Mouse (Mus musculus): ENCODE measurements around the gene Fam214a. TPM values are rescaled to one million over a fixed set of nuclear protein-coding genes. Genes with fewer than 3 reads are reported as not detected.

The Fam214a gene
- polyA plus RNA-seq, 1 experiment from 2014 or later = 14.3 TPM

GRCm38 (mm10) chr9:74974758-74975157 lies 22.1 kb downstream of the Fam214a start:
- Histone ChIP-seq H3K4me1 (ENCODE audit: control insufficient read depth in 2 of 2, insufficient read depth in 2 of 2, low read length in 2 of 2) (peaks cover 17 to 32% of the 10 kb centered on the region in 2 experiments), H3K9ac (ENCODE audit: low read length) (peak overlapping the region; percentile 78), H3K36me3 (ENCODE audit: control insufficient read depth, insufficient read depth, low read length) (no peaks in the 10 kb centered on the region), H3K27ac (replicated peaks in 1 of 2; ENCODE audit: control insufficient read depth in 1 of 2, insufficient read depth in 1 of 2, low read depth in 2 of 2, low read length in 2 of 2) (peak overlapping the region; percentile 87 to 95), H3K4me2 (ENCODE audit: low read length) (peak overlapping the region; percentile 68), H3K27me3 (ENCODE audit: control insufficient read depth, insufficient read depth, low read length) (no peaks in the 10 kb centered on the region), H3K4me3 (ENCODE audit: control insufficient read depth in 1 of 2, insufficient read depth in 1 of 2, low read depth in 1 of 2, low read length in 2 of 2) (no peak overlapping the region), H3K9me3 (ENCODE audit: control insufficient read depth, low read length) (no peaks in the 10 kb centered on the region)
- WGBS = 1% methylated on average over 11 of the region's 11 CpGs
- ATAC-seq (ENCODE audit: insufficient number of reproducible peaks, insufficient read depth, low FRiP score, low read depth) = no peak

- ATAC-seq (ENCODE audit: insufficient number of reproducible peaks, insufficient read depth, low FRiP score, low read depth) = no peak
- 12% methylated on average over 7 of the region's 7 CpGs for WGBS
- H3K9me3 ChIP-seq (ENCODE audit: control insufficient read depth, low read length) = no peaks in the 10 kb centered on the region
- no peaks in the 10 kb centered on the region for H3K27me3 ChIP-seq (ENCODE audit: control insufficient read depth, insufficient read depth, low read length)
- peak overlapping the region; percentile 78 for H3K9ac ChIP-seq (ENCODE audit: low read length)
- no peaks in the 10 kb centered on the region for H3K36me3 ChIP-seq (ENCODE audit: control insufficient read depth, insufficient read depth, low read length)
- peak overlapping the region; percentile 55 to 56 for H3K4me3 ChIP-seq (ENCODE audit: control insufficient read depth in 1 of 2, insufficient read depth in 1 of 2, low read depth in 1 of 2, low read length in 2 of 2)
- H3K27ac ChIP-seq (replicated peaks in 1 of 2; ENCODE audit: control insufficient read depth in 1 of 2, insufficient read depth in 1 of 2, low read depth in 2 of 2, low read length in 2 of 2) = peak overlapping the region; percentile 87 to 95
- H3K4me1 ChIP-seq (ENCODE audit: control insufficient read depth in 2 of 2, insufficient read depth in 2 of 2, low read length in 2 of 2) = peaks cover 19 to 32% of the 10 kb centered on the region in 2 experiments
- peak overlapping the region; percentile 68 for H3K4me2 ChIP-seq (ENCODE audit: low read length)
Measured at GRCm38 (mm10) chr9:74975416-74975815, 22.7 kb downstream of the Fam214a start.

- peak overlapping the region; percentile 87 to 95 for H3K27ac ChIP-seq (replicated peaks in 1 of 2; ENCODE audit: control insufficient read depth in 1 of 2, insufficient read depth in 1 of 2, low read depth in 2 of 2, low read length in 2 of 2)
- H3K36me3 ChIP-seq (ENCODE audit: control insufficient read depth, insufficient read depth, low read length) = no peaks in the 10 kb centered on the region
- peak; percentile 98 for ATAC-seq (ENCODE audit: insufficient number of reproducible peaks, insufficient read depth, low FRiP score, low read depth)
- no peaks in the 10 kb centered on the region for H3K27me3 ChIP-seq (ENCODE audit: control insufficient read depth, insufficient read depth, low read length)
- H3K9me3 ChIP-seq (ENCODE audit: control insufficient read depth, low read length) = no peaks in the 10 kb centered on the region
- under 1% methylated on average over 23 of the region's 23 CpGs for WGBS
- H3K9ac ChIP-seq (ENCODE audit: low read length) = peak overlapping the region; percentile 78
- peak overlapping the region; percentile 68 for H3K4me2 ChIP-seq (ENCODE audit: low read length)
- peaks cover 19 to 33% of the 10 kb centered on the region in 2 experiments for H3K4me1 ChIP-seq (ENCODE audit: control insufficient read depth in 2 of 2, insufficient read depth in 2 of 2, low read length in 2 of 2)
- peak overlapping the region; percentile 55 to 56 for H3K4me3 ChIP-seq (ENCODE audit: control insufficient read depth in 1 of 2, insufficient read depth in 1 of 2, low read depth in 1 of 2, low read length in 2 of 2)
Measured at GRCm38 (mm10) chr9:74975911-74976563, 23.4 kb downstream of the Fam214a start.

- peaks cover 21 to 44% of the 10 kb centered on the region in 2 experiments for H3K4me1 ChIP-seq (ENCODE audit: control insufficient read depth in 2 of 2, insufficient read depth in 2 of 2, low read length in 2 of 2)
- 91% methylated on average over 2 of the region's 2 CpGs for WGBS
- peak overlapping the region; percentile 68 for H3K4me2 ChIP-seq (ENCODE audit: low read length)
Measured at GRCm38 (mm10) chr9:74977251-74977650, 24.6 kb downstream of the Fam214a start.

GRCm38 (mm10) chr9:74977962-74978361 lies 25.3 kb downstream of the Fam214a start:
- WGBS = 61% methylated on average over 7 of the region's 7 CpGs
- peaks cover 23 to 44% of the 10 kb centered on the region in 2 experiments for H3K4me1 ChIP-seq (ENCODE audit: control insufficient read depth in 2 of 2, insufficient read depth in 2 of 2, low read length in 2 of 2)

More at GRCm38 (mm10) chr9:74977251-74977650, 24.6 kb downstream of the Fam214a start:
- no peaks in the 10 kb centered on the region for H3K27me3 ChIP-seq (ENCODE audit: control insufficient read depth, insufficient read depth, low read length)
- H3K27ac ChIP-seq (replicated peaks in 1 of 2; ENCODE audit: control insufficient read depth in 1 of 2, insufficient read depth in 1 of 2, low read depth in 2 of 2, low read length in 2 of 2) = no peak overlapping the region
- no peak for ATAC-seq (ENCODE audit: insufficient number of reproducible peaks, insufficient read depth, low FRiP score, low read depth)
- H3K4me3 ChIP-seq (ENCODE audit: control insufficient read depth in 1 of 2, insufficient read depth in 1 of 2, low read depth in 1 of 2, low read length in 2 of 2) = no peak overlapping the region
- peak overlapping the region; percentile 78; the same call in 1 of the 2 replicates for H3K9ac ChIP-seq (ENCODE audit: low read length)
- no peaks in the 10 kb centered on the region for H3K9me3 ChIP-seq (ENCODE audit: control insufficient read depth, low read length)
- no peaks in the 10 kb centered on the region for H3K36me3 ChIP-seq (ENCODE audit: control insufficient read depth, insufficient read depth, low read length)

GRCm38 (mm10) chr9:74978868-74979267 lies 26.2 kb downstream of the Fam214a start:
- H3K4me3 ChIP-seq (ENCODE audit: control insufficient read depth in 1 of 2, insufficient read depth in 1 of 2, low read depth in 1 of 2, low read length in 2 of 2) = no peak overlapping the region
- H3K27me3 ChIP-seq (ENCODE audit: control insufficient read depth, insufficient read depth, low read length) = no peaks in the 10 kb centered on the region
- no peaks in the 10 kb centered on the region for H3K36me3 ChIP-seq (ENCODE audit: control insufficient read depth, insufficient read depth, low read length)
- H3K9me3 ChIP-seq (ENCODE audit: control insufficient read depth, low read length) = no peaks in the 10 kb centered on the region
- H3K4me1 ChIP-seq (ENCODE audit: control insufficient read depth in 2 of 2, insufficient read depth in 2 of 2, low read length in 2 of 2) = peaks cover 23 to 43% of the 10 kb centered on the region in 2 experiments
- no peak overlapping the region for H3K9ac ChIP-seq (ENCODE audit: low read length)
- no peak for ATAC-seq (ENCODE audit: insufficient number of reproducible peaks, insufficient read depth, low FRiP score, low read depth)
- H3K4me2 ChIP-seq (ENCODE audit: low read length) = no peak overlapping the region
- no peak overlapping the region for H3K27ac ChIP-seq (replicated peaks in 1 of 2; ENCODE audit: control insufficient read depth in 1 of 2, insufficient read depth in 1 of 2, low read depth in 2 of 2, low read length in 2 of 2)
- WGBS = 82% methylated on average over 7 of the region's 7 CpGs

More at GRCm38 (mm10) chr9:74977962-74978361, 25.3 kb downstream of the Fam214a start:
- Histone ChIP-seq H3K9me3 (ENCODE audit: control insufficient read depth, low read length) (no peaks in the 10 kb centered on the region), H3K27me3 (ENCODE audit: control insufficient read depth, insufficient read depth, low read length) (no peaks in the 10 kb centered on the region), H3K4me3 (ENCODE audit: control insufficient read depth in 1 of 2, insufficient read depth in 1 of 2, low read depth in 1 of 2, low read length in 2 of 2) (no peak overlapping the region), H3K9ac (ENCODE audit: low read length) (no peak overlapping the region), H3K4me2 (ENCODE audit: low read length) (no peak overlapping the region), H3K36me3 (ENCODE audit: control insufficient read depth, insufficient read depth, low read length) (no peaks in the 10 kb centered on the region), H3K27ac (replicated peaks in 1 of 2; ENCODE audit: control insufficient read depth in 1 of 2, insufficient read depth in 1 of 2, low read depth in 2 of 2, low read length in 2 of 2) (no peak overlapping the region)
- no peak for ATAC-seq (ENCODE audit: insufficient number of reproducible peaks, insufficient read depth, low FRiP score, low read depth)

GRCm38 (mm10) chr9:74979371-74979770 lies 26.7 kb downstream of the Fam214a start:
- no peak overlapping the region for H3K4me3 ChIP-seq (ENCODE audit: control insufficient read depth in 1 of 2, insufficient read depth in 1 of 2, low read depth in 1 of 2, low read length in 2 of 2)
- no peak overlapping the region for H3K9ac ChIP-seq (ENCODE audit: low read length)
- no peaks in the 10 kb centered on the region for H3K9me3 ChIP-seq (ENCODE audit: control insufficient read depth, low read length)
- H3K4me1 ChIP-seq (ENCODE audit: control insufficient read depth in 2 of 2, insufficient read depth in 2 of 2, low read length in 2 of 2) = peaks cover 21 to 40% of the 10 kb centered on the region in 2 experiments
- H3K4me2 ChIP-seq (ENCODE audit: low read length) = no peak overlapping the region
- no peaks in the 10 kb centered on the region for H3K27me3 ChIP-seq (ENCODE audit: control insufficient read depth, insufficient read depth, low read length)
- no peaks in the 10 kb centered on the region for H3K36me3 ChIP-seq (ENCODE audit: control insufficient read depth, insufficient read depth, low read length)
- ATAC-seq (ENCODE audit: insufficient number of reproducible peaks, insufficient read depth, low FRiP score, low read depth) = no peak
- 84% methylated on average over 5 of the region's 5 CpGs for WGBS
- H3K27ac ChIP-seq (replicated peaks in 1 of 2; ENCODE audit: control insufficient read depth in 1 of 2, insufficient read depth in 1 of 2, low read depth in 2 of 2, low read length in 2 of 2) = no peak overlapping the region

Measured in heart, embryonic 14.5 days (tissue).